Mouse (Mus musculus) neural tube, embryonic 12.5 days (tissue): Measurements from ENCODE around the gene Gclc. TPM values are rescaled to one million over a fixed set of nuclear protein-coding genes. Genes with fewer than 3 reads are reported as not detected.

Experiments
- ATAC-seq: fragments of 200-750 bp; cut with Nextera tagmentation; 2 replicates; pipeline ENCODE4 v1.8.0; 2017; ENCODE audit warnings: low read depth, mild to moderate bottlenecking, moderate TSS enrichment, moderate library complexity; ENCODE audit not compliant: low FRiP score
- H3K27ac ChIP-seq: fragments of 300-500 bp; sonication (generic); 2 replicates; pipeline ENCODE4 v1.5.1; 2016
- H3K27me3 ChIP-seq: fragments of 300-500 bp; sonication (generic); replicated peaks from 2 replicates; pipeline ENCODE4 v1.6.1; 2016; ENCODE audit warnings: mild to moderate bottlenecking
- H3K36me3 ChIP-seq: fragments of 300-500 bp; sonication (generic); 2 replicates; pipeline ENCODE4 v1.6.1; 2016; ENCODE audit warnings: mild to moderate bottlenecking
- H3K4me1 ChIP-seq: fragments of 300-500 bp; sonication (generic); 2 replicates; pipeline ENCODE4 v1.6.1; 2016
- H3K4me2 ChIP-seq: fragments of 300-500 bp; sonication (generic); replicated peaks from 2 replicates; pipeline ENCODE4 v1.6.1; 2016; ENCODE audit warnings: mild to moderate bottlenecking
- H3K4me3 ChIP-seq: fragments of 300-500 bp; sonication (generic); 2 replicates; pipeline ENCODE4 v1.5.1; 2016
- H3K9ac ChIP-seq: fragments of 300-500 bp; sonication (generic); 2 replicates; pipeline ENCODE4 v1.6.1; 2016; ENCODE audit warnings: mild to moderate bottlenecking
- H3K9me3 ChIP-seq: fragments of 300-500 bp; sonication (generic); 2 replicates; pipeline ENCODE4 v1.6.1; 2016; ENCODE audit warnings: mild to moderate bottlenecking
- WGBS: fragments of 180-500 bp; shearing (Covaris S2); methylation state at CpG from one replicate; pipeline ENCODE4 v1.1.7; 2016; 5-methylcytosine and 5-hydroxymethylcytosine counted together
- polyA plus RNA-seq: library from polyadenylated mRNA; unstranded; fragments of >200 nt; fragmentation: Nextera tagmentation; extraction: Ambion mirVana; gene quantifications from 2 replicates; pipeline ENCODE4 v1.2.1, GENCODE M21; 2016

Gclc gene
- polyA plus RNA-seq, 1 experiment from 2014 or later: 23.9 TPM

GRCm38 (mm10) chr9:77771765-77772383, 17.5 kb downstream of the Gclc start:
- H3K4me3 ChIP-seq: no peak overlapping the region

GRCm38 (mm10) chr9:77776720-77777515, 22.6 kb downstream of the Gclc start:
- 41% methylated on average over 7 of the region's 7 CpGs for WGBS
- Histone ChIP-seq H3K9me3 (no peaks in the 10 kb centered on the region), H3K27ac (no peak overlapping the region), H3K27me3 (no peaks in the 10 kb centered on the region), H3K36me3 (peaks cover 31% of the 10 kb centered on the region), H3K4me1 (peaks cover 1% of the 10 kb centered on the region; the same call in 1 of the 2 replicates), H3K4me3 (no peak overlapping the region), H3K4me2 (no peak overlapping the region), H3K9ac (no peak overlapping the region)
- ATAC-seq: no peak

More at GRCm38 (mm10) chr9:77771765-77772383, 17.5 kb downstream of the Gclc start:
- no peaks in the 10 kb centered on the region for H3K27me3 ChIP-seq
- peaks cover 9% of the 10 kb centered on the region for H3K36me3 ChIP-seq
- no peaks in the 10 kb centered on the region for H3K9me3 ChIP-seq
- no peak overlapping the region for H3K27ac ChIP-seq
- 33% methylated on average over 10 of the region's 10 CpGs for WGBS
- peak; percentile 64 for ATAC-seq
- peaks cover 14% of the 10 kb centered on the region for H3K4me1 ChIP-seq
- H3K4me2 ChIP-seq: peak overlapping the region; percentile 20; the same call in 1 of the 2 replicates
- H3K9ac ChIP-seq: no peak overlapping the region

DNA sequence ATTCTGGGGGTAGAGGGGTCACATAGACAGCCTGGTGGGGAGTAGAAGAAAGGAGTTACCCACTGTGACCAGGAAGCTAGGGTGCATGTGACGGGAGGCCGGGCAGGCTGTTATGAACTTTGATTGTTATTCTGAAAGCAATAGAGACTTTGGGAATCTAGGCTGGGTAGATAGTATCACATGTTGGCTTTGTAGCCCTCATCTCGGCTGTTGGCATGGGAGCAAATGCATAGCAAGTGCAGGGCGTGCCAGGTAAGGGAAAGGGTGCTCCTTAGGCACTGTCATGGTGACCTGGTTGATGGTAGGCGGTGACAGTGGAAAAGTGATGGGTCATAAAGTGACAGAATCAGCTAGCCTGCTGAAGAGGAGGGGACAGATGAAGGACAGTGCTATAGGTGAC, 23.3 kb downstream of the Gclc start:
- H3K4me1 ChIP-seq: no peaks in the 10 kb centered on the region
- no peaks in the 10 kb centered on the region for H3K9me3 ChIP-seq
- H3K4me3 ChIP-seq: no peak overlapping the region
- ATAC-seq: no peak
- no peak overlapping the region for H3K4me2 ChIP-seq
- H3K27me3 ChIP-seq: no peaks in the 10 kb centered on the region
- peaks cover 31% of the 10 kb centered on the region for H3K36me3 ChIP-seq
- no peak overlapping the region for H3K27ac ChIP-seq
- no peak overlapping the region for H3K9ac ChIP-seq
- 88% methylated on average over 5 of the region's 5 CpGs for WGBS

DNA sequence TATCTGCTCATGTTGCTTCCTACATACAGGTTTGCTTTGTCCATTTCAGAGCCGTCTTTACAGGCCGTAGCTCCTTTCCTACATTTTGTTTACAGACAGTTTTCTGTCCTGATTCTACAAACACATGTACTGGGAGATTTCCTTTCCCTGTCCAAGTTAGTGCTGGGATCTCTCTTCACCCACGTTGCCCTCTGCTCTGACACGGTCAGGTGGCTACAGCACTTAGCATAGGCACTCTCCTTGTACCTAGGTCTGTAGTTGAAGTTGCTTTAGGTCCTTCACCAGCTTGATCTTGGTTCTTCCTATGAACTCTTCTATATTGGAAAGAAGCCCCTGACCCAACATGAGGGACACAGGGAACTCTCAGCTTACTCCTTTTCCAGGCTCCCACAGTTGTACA, 25.4 kb downstream of the Gclc start:
- H3K4me3 ChIP-seq: no peak overlapping the region
- 91% methylated on average over 4 of the region's 4 CpGs for WGBS
- H3K27ac ChIP-seq: no peak overlapping the region
- H3K36me3 ChIP-seq: peaks cover 42% of the 10 kb centered on the region
- no peak overlapping the region for H3K4me2 ChIP-seq
- no peaks in the 10 kb centered on the region for H3K4me1 ChIP-seq
- no peaks in the 10 kb centered on the region for H3K27me3 ChIP-seq
- ATAC-seq: no peak
- H3K9ac ChIP-seq: no peak overlapping the region
- H3K9me3 ChIP-seq: no peaks in the 10 kb centered on the region

DNA sequence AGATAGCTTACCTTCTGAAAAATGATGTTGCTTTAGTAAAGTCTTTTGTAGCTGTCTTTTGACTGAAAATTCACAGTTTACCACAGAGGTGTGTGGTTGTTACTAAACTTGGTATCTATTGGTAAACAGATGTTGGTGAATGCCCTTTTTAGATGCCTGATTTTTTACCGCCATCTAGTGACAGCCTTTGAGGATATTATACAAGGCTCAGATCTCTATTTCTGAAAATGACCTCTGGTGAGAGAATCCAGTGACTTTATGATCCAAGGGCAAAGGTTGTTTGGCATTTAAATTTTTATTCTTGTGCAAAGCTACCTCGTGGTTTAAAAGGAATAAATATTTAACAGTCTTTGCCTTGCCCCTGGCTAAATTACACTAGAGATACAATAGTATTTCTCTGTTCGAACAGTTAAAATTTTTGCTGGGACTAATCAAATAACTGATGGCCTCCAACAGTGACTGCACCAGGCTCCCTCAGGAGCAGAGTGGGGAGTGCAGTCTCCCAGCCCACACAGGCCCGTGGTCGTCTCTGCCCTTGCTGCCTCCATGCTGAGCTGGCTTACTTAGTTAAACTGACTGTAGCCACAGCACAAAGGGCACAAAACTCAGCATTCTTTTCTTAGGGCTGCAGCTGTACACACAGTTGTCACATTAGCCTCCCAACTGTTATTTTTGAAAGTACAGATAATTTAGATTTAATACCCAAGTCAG, 27.3 kb downstream of the Gclc start:
- Histone ChIP-seq H3K27me3 (no peaks in the 10 kb centered on the region), H3K9me3 (no peaks in the 10 kb centered on the region), H3K4me3 (no peak overlapping the region), H3K27ac (no peak overlapping the region), H3K9ac (no peak overlapping the region), H3K36me3 (peaks cover 54% of the 10 kb centered on the region), H3K4me2 (no peak overlapping the region), H3K4me1 (no peaks in the 10 kb centered on the region)
- no peak for ATAC-seq
- WGBS: 46% methylated on average over 5 of the region's 5 CpGs

GRCm38 (mm10) chr9:77782201-77782600, 27.9 kb downstream of the Gclc start:
- no peak for ATAC-seq
- H3K27me3 ChIP-seq: no peaks in the 10 kb centered on the region
- H3K4me1 ChIP-seq: no peaks in the 10 kb centered on the region
- no peak overlapping the region for H3K4me2 ChIP-seq
- H3K27ac ChIP-seq: no peak overlapping the region
- H3K36me3 ChIP-seq: peaks cover 56% of the 10 kb centered on the region
- no peak overlapping the region for H3K9ac ChIP-seq
- WGBS: 58% methylated on average over 4 of the region's 4 CpGs
- H3K9me3 ChIP-seq: no peaks in the 10 kb centered on the region
- H3K4me3 ChIP-seq: no peak overlapping the region

GRCm38 (mm10) chr9:77783006-77783405, 28.7 kb downstream of the Gclc start:
- ATAC-seq: no peak
- Histone ChIP-seq H3K4me3 (no peak overlapping the region), H3K36me3 (peaks cover 58% of the 10 kb centered on the region), H3K4me2 (no peak overlapping the region), H3K27me3 (no peaks in the 10 kb centered on the region), H3K4me1 (no peaks in the 10 kb centered on the region), H3K27ac (no peak overlapping the region), H3K9ac (no peak overlapping the region), H3K9me3 (no peaks in the 10 kb centered on the region)
- WGBS: 86% methylated on average over 13 of the region's 13 CpGs

DNA sequence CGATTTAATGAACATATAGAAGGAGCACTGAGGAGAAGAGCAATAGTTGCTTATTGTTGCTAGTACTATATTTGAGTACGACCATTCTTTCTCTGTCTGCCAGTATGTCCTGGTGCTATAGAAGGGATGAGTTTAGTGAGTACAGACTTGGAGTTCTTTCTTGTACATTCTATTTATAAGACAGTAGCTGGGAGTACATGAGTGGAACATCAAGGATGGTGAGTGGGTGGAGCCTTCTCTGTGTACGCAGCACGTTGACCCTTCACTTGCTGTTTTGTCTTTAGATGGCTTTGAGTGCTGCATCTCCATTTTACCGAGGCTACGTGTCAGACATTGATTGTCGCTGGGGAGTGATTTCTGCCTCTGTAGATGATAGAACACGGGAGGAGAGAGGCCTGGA, 31.1 kb downstream of the Gclc start:
- H3K9ac ChIP-seq: no peak overlapping the region
- H3K4me2 ChIP-seq: no peak overlapping the region
- no peaks in the 10 kb centered on the region for H3K27me3 ChIP-seq
- peaks cover 57% of the 10 kb centered on the region for H3K36me3 ChIP-seq
- no peaks in the 10 kb centered on the region for H3K9me3 ChIP-seq
- WGBS: 92% methylated on average over 8 of the region's 8 CpGs
- no peak overlapping the region for H3K4me3 ChIP-seq
- ATAC-seq: no peak
- no peaks in the 10 kb centered on the region for H3K4me1 ChIP-seq
- no peak overlapping the region for H3K27ac ChIP-seq

GRCm38 (mm10) chr9:77787936-77788335, 33.6 kb downstream of the Gclc start:
- no peak overlapping the region for H3K27ac ChIP-seq
- H3K27me3 ChIP-seq: no peaks in the 10 kb centered on the region
- H3K4me1 ChIP-seq: no peaks in the 10 kb centered on the region
- no peak for ATAC-seq
- no peak overlapping the region for H3K9ac ChIP-seq
- H3K4me2 ChIP-seq: no peak overlapping the region
- H3K9me3 ChIP-seq: no peaks in the 10 kb centered on the region
- H3K36me3 ChIP-seq: peaks cover 76% of the 10 kb centered on the region
- no peak overlapping the region for H3K4me3 ChIP-seq
- WGBS: 93% methylated on average over 7 of the region's 7 CpGs

- H3K4me2 ChIP-seq: no peak overlapping the region
- no peak overlapping the region for H3K9ac ChIP-seq
- WGBS: 76% methylated on average over 12 of the region's 12 CpGs
- H3K9me3 ChIP-seq: no peaks in the 10 kb centered on the region
- H3K4me3 ChIP-seq: no peak overlapping the region
- H3K27me3 ChIP-seq: no peaks in the 10 kb centered on the region
- H3K27ac ChIP-seq: no peak overlapping the region
- H3K36me3 ChIP-seq: peaks cover 76% of the 10 kb centered on the region
- peak; percentile 84; the same call in 1 of the 2 replicates for ATAC-seq
- no peaks in the 10 kb centered on the region for H3K4me1 ChIP-seq
Observed at GRCm38 (mm10) chr9:77789615-77790348, 35.4 kb downstream of the Gclc start.

DNA sequence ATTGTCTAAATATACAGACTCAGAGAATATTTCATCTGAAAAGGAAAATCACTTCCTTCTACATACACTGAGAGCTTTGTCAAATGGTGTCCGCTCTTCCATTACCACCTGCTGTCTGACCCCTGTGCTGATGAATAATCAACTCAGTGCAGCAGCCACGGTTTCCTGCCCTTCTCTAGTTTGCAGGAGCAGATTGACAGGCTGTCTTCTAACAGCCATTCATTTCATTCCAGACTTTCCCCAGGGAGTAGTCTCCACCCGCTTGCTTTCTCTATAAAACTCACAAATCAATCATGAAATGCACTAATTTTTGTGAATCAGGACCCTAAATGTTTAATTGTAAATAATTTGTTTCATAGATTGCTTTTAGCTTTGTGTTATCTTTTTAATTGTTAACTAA, 39.5 kb downstream of the Gclc start:
- Histone ChIP-seq H3K27ac (no peak overlapping the region), H3K4me2 (no peak overlapping the region), H3K36me3 (peaks cover 37% of the 10 kb centered on the region), H3K4me3 (no peak overlapping the region), H3K4me1 (no peaks in the 10 kb centered on the region), H3K9ac (no peak overlapping the region), H3K27me3 (no peaks in the 10 kb centered on the region), H3K9me3 (no peaks in the 10 kb centered on the region)
- no peak for ATAC-seq
- WGBS: 48% methylated on average over 3 of the region's 3 CpGs

GRCm38 (mm10) chr9:77802461-77802860, 48.1 kb downstream of the Gclc start:
- H3K4me1 ChIP-seq: no peaks in the 10 kb centered on the region
- no peaks in the 10 kb centered on the region for H3K9me3 ChIP-seq
- no peak overlapping the region for H3K4me2 ChIP-seq
- WGBS: 62% methylated on average over 7 of the region's 7 CpGs
- ATAC-seq: no peak
- no peaks in the 10 kb centered on the region for H3K27me3 ChIP-seq
- H3K9ac ChIP-seq: no peak overlapping the region
- no peak overlapping the region for H3K27ac ChIP-seq
- H3K4me3 ChIP-seq: no peak overlapping the region
- no peaks in the 10 kb centered on the region for H3K36me3 ChIP-seq
